Mouse (Mus musculus): ENCODE results near the gene Synpo2. TPM values are rescaled to one million over a fixed set of nuclear protein-coding genes. Genes with fewer than 3 reads are reported as not detected.

The Synpo2 gene
- polyA plus RNA-seq, 1 experiment from 2014 or later = 2.8 TPM

- no peak overlapping the region for H3K9ac ChIP-seq (replicated peaks; ENCODE audit: low read depth, low read length)
- no peaks in the 10 kb centered on the region for H3K36me3 ChIP-seq (ENCODE audit: control insufficient read depth, insufficient read depth, low read length)
- 0 out of 2 replicates have a peak, but pooled peaks cover 2% of the 10 kb centered on the region for H3K27me3 ChIP-seq (ENCODE audit: control insufficient read depth, insufficient read depth, low read length)
- H3K27ac ChIP-seq (ENCODE audit: low read depth, low read length) = no peak overlapping the region
- peak; percentile 39; the same call in 1 of the 2 replicates for ATAC-seq (ENCODE audit: low read depth)
- 0 out of 2 replicates have a peak, but pooled peaks cover 6% of the 10 kb centered on the region for H3K4me1 ChIP-seq (ENCODE audit: control insufficient read depth, insufficient read depth, low read length)
- no peak overlapping the region for H3K4me3 ChIP-seq (ENCODE audit: low read depth, low read length)
- H3K9me3 ChIP-seq (ENCODE audit: control insufficient read depth, low read length) = no peaks in the 10 kb centered on the region
- H3K4me2 ChIP-seq (ENCODE audit: low read depth, low read length) = no peak overlapping the region
- WGBS = 29% methylated on average over 4 of the region's 4 CpGs
These were observed 72.8 kb downstream of the Synpo2 start for GRCm38 (mm10) chr3:123163192-123163523.

GRCm38 (mm10) chr3:123162289-123163191, 73.4 kb downstream of the Synpo2 start:
- no peak overlapping the region for H3K9ac ChIP-seq (replicated peaks; ENCODE audit: low read depth, low read length)
- no peaks in the 10 kb centered on the region for H3K36me3 ChIP-seq (ENCODE audit: control insufficient read depth, insufficient read depth, low read length)
- ATAC-seq (ENCODE audit: low read depth) = no peak
- no peak overlapping the region for H3K27ac ChIP-seq (ENCODE audit: low read depth, low read length)
- 0 out of 2 replicates have a peak, but pooled peaks cover 6% of the 10 kb centered on the region for H3K4me1 ChIP-seq (ENCODE audit: control insufficient read depth, insufficient read depth, low read length)
- H3K4me3 ChIP-seq (ENCODE audit: low read depth, low read length) = no peak overlapping the region
- H3K9me3 ChIP-seq (ENCODE audit: control insufficient read depth, low read length) = no peaks in the 10 kb centered on the region
- WGBS = 31% methylated on average over 6 of the region's 6 CpGs
- no peak overlapping the region for H3K4me2 ChIP-seq (ENCODE audit: low read depth, low read length)
- 0 out of 2 replicates have a peak, but pooled peaks cover 2% of the 10 kb centered on the region for H3K27me3 ChIP-seq (ENCODE audit: control insufficient read depth, insufficient read depth, low read length)

- 19% methylated on average over 4 of the region's 4 CpGs for WGBS
- Histone ChIP-seq H3K9ac (replicated peaks; ENCODE audit: low read depth, low read length) (no peak overlapping the region), H3K4me2 (ENCODE audit: low read depth, low read length) (no peak overlapping the region), H3K9me3 (ENCODE audit: control insufficient read depth, low read length) (no peaks in the 10 kb centered on the region), H3K36me3 (ENCODE audit: control insufficient read depth, insufficient read depth, low read length) (no peaks in the 10 kb centered on the region), H3K4me1 (ENCODE audit: control insufficient read depth, insufficient read depth, low read length) (0 out of 2 replicates have a peak, but pooled peaks cover 6% of the 10 kb centered on the region), H3K27me3 (ENCODE audit: control insufficient read depth, insufficient read depth, low read length) (0 out of 2 replicates have a peak, but pooled peaks cover 2% of the 10 kb centered on the region), H3K27ac (ENCODE audit: low read depth, low read length) (no peak overlapping the region), H3K4me3 (ENCODE audit: low read depth, low read length) (no peak overlapping the region)
- no peak for ATAC-seq (ENCODE audit: low read depth)
These were observed 75.2 kb downstream of the Synpo2 start for GRCm38 (mm10) chr3:123160792-123161191.

- ATAC-seq (ENCODE audit: low read depth) = peak; percentile 67
- Histone ChIP-seq H3K9ac (replicated peaks; ENCODE audit: low read depth, low read length) (no peak overlapping the region), H3K36me3 (ENCODE audit: control insufficient read depth, insufficient read depth, low read length) (no peaks in the 10 kb centered on the region), H3K4me1 (ENCODE audit: control insufficient read depth, insufficient read depth, low read length) (0 out of 2 replicates have a peak, but pooled peaks cover 6% of the 10 kb centered on the region), H3K4me2 (ENCODE audit: low read depth, low read length) (no peak overlapping the region), H3K9me3 (ENCODE audit: control insufficient read depth, low read length) (no peaks in the 10 kb centered on the region), H3K27me3 (ENCODE audit: control insufficient read depth, insufficient read depth, low read length) (no peaks in the 10 kb centered on the region), H3K27ac (ENCODE audit: low read depth, low read length) (no peak overlapping the region), H3K4me3 (ENCODE audit: low read depth, low read length) (no peak overlapping the region)
- 32% methylated on average over 9 of the region's 9 CpGs for WGBS
These were observed 76.7 kb downstream of the Synpo2 start for GRCm38 (mm10) chr3:123159139-123159824.

GRCm38 (mm10) chr3:123158579-123158978, 77.4 kb downstream of the Synpo2 start:
- no peak for ATAC-seq (ENCODE audit: low read depth)
- 40% methylated on average over 6 of the region's 6 CpGs for WGBS
- Histone ChIP-seq H3K27ac (ENCODE audit: low read depth, low read length) (no peak overlapping the region), H3K4me3 (ENCODE audit: low read depth, low read length) (no peak overlapping the region), H3K9me3 (ENCODE audit: control insufficient read depth, low read length) (no peaks in the 10 kb centered on the region), H3K27me3 (ENCODE audit: control insufficient read depth, insufficient read depth, low read length) (no peaks in the 10 kb centered on the region), H3K4me2 (ENCODE audit: low read depth, low read length) (no peak overlapping the region), H3K4me1 (ENCODE audit: control insufficient read depth, insufficient read depth, low read length) (0 out of 2 replicates have a peak, but pooled peaks cover 6% of the 10 kb centered on the region), H3K36me3 (ENCODE audit: control insufficient read depth, insufficient read depth, low read length) (no peaks in the 10 kb centered on the region), H3K9ac (replicated peaks; ENCODE audit: low read depth, low read length) (no peak overlapping the region)

GRCm38 (mm10) chr3:123153337-123153736, 82.6 kb downstream of the Synpo2 start:
- Histone ChIP-seq H3K27me3 (ENCODE audit: control insufficient read depth, insufficient read depth, low read length) (no peaks in the 10 kb centered on the region), H3K9ac (replicated peaks; ENCODE audit: low read depth, low read length) (no peak overlapping the region), H3K4me3 (ENCODE audit: low read depth, low read length) (no peak overlapping the region), H3K36me3 (ENCODE audit: control insufficient read depth, insufficient read depth, low read length) (no peaks in the 10 kb centered on the region), H3K4me2 (ENCODE audit: low read depth, low read length) (no peak overlapping the region), H3K27ac (ENCODE audit: low read depth, low read length) (no peak overlapping the region), H3K9me3 (ENCODE audit: control insufficient read depth, low read length) (no peaks in the 10 kb centered on the region), H3K4me1 (ENCODE audit: control insufficient read depth, insufficient read depth, low read length) (no peaks in the 10 kb centered on the region)
- WGBS = 85% methylated on average over 8 of the region's 8 CpGs
- ATAC-seq (ENCODE audit: low read depth) = no peak

- no peak overlapping the region for H3K4me3 ChIP-seq (ENCODE audit: low read depth, low read length)
- H3K4me2 ChIP-seq (ENCODE audit: low read depth, low read length) = no peak overlapping the region
- no peaks in the 10 kb centered on the region for H3K9me3 ChIP-seq (ENCODE audit: control insufficient read depth, low read length)
- H3K36me3 ChIP-seq (ENCODE audit: control insufficient read depth, insufficient read depth, low read length) = no peaks in the 10 kb centered on the region
- H3K27me3 ChIP-seq (ENCODE audit: control insufficient read depth, insufficient read depth, low read length) = no peaks in the 10 kb centered on the region
- ATAC-seq (ENCODE audit: low read depth) = no peak
- H3K4me1 ChIP-seq (ENCODE audit: control insufficient read depth, insufficient read depth, low read length) = no peaks in the 10 kb centered on the region
- H3K9ac ChIP-seq (replicated peaks; ENCODE audit: low read depth, low read length) = no peak overlapping the region
- H3K27ac ChIP-seq (ENCODE audit: low read depth, low read length) = no peak overlapping the region
- WGBS = 93% methylated on average over 5 of the region's 5 CpGs
These were observed 83.0 kb downstream of the Synpo2 start for GRCm38 (mm10) chr3:123152911-123153310.

- no peaks in the 10 kb centered on the region for H3K4me1 ChIP-seq (ENCODE audit: control insufficient read depth, insufficient read depth, low read length)
- no peak overlapping the region for H3K9ac ChIP-seq (replicated peaks; ENCODE audit: low read depth, low read length)
- H3K27ac ChIP-seq (ENCODE audit: low read depth, low read length) = no peak overlapping the region
- no peaks in the 10 kb centered on the region for H3K9me3 ChIP-seq (ENCODE audit: control insufficient read depth, low read length)
- whole genome bisulfite sequencing = 84% methylated on average over 8 of the region's 8 CpGs
- no peak for ATAC-seq (ENCODE audit: low read depth)
- H3K4me2 ChIP-seq (ENCODE audit: low read depth, low read length) = no peak overlapping the region
- no peaks in the 10 kb centered on the region for H3K27me3 ChIP-seq (ENCODE audit: control insufficient read depth, insufficient read depth, low read length)
- H3K36me3 ChIP-seq (ENCODE audit: control insufficient read depth, insufficient read depth, low read length) = no peaks in the 10 kb centered on the region
- no peak overlapping the region for H3K4me3 ChIP-seq (ENCODE audit: low read depth, low read length)
These were observed 85.3 kb downstream of the Synpo2 start for GRCm38 (mm10) chr3:123150523-123151135.

All from neural tube, embryonic 14.5 days (tissue).